Mouse (Mus musculus) liver, postnatal 0 days (tissue): ENCODE results near the gene Wrb. TPM values are rescaled to one million over a fixed set of nuclear protein-coding genes. Genes with fewer than 3 reads are reported as not detected.

Source experiments
- ATAC-seq: fragments of 200-750 bp; cut with Nextera tagmentation; 2 replicates; pipeline ENCODE4 v1.8.0; 2017; ENCODE audit warnings: mild to moderate bottlenecking, moderate library complexity
- DNase-seq: peaks from one replicate; pipeline ENCODE4 v3.0.0-alpha.2; 2016
- H3K27ac ChIP-seq: fragments of 300-500 bp; sonication (generic); 2 replicates; pipeline ENCODE4 v1.5.1; 2014; ENCODE audit warnings: antibody characterized with exemption, moderate library complexity, mild to moderate bottlenecking, low read depth
- H3K27me3 ChIP-seq: fragments of 300-500 bp; sonication (generic); 2 replicates; pipeline ENCODE4 v1.6.1; 2014; ENCODE audit warnings: low read length, control low read depth, mixed read lengths; ENCODE audit not compliant: insufficient read depth
- H3K36me3 ChIP-seq: fragments of 300-500 bp; sonication (generic); replicated peaks from 2 replicates; pipeline ENCODE4 v1.6.1; 2014; ENCODE audit warnings: mild to moderate bottlenecking, control low read depth, low read length, moderate library complexity, mixed read lengths; ENCODE audit not compliant: insufficient read depth
- H3K4me1 ChIP-seq: fragments of 300-500 bp; sonication (generic); 2 replicates; pipeline ENCODE4 v1.6.1; 2014; ENCODE audit warnings: antibody characterized with exemption, mild to moderate bottlenecking, control low read depth; ENCODE audit not compliant: insufficient read depth
- H3K4me2 ChIP-seq: fragments of 300-500 bp; sonication (generic); 2 replicates; pipeline ENCODE4 v1.6.1; 2014; ENCODE audit warnings: low read depth, mild to moderate bottlenecking, low read length, moderate library complexity, mixed read lengths
- H3K4me3 ChIP-seq: fragments of 300-500 bp; sonication (generic); 2 replicates; pipeline ENCODE4 v1.5.1; 2014; ENCODE audit warnings: low read depth, low read length
- H3K9ac ChIP-seq: fragments of 300-500 bp; sonication (generic); replicated peaks from 2 replicates; pipeline ENCODE4 v1.6.1; 2014; ENCODE audit warnings: mild to moderate bottlenecking, moderate library complexity
- H3K9me3 ChIP-seq: fragments of 300-500 bp; sonication (generic); 2 replicates; pipeline ENCODE4 v1.6.1; 2016; ENCODE audit warnings: mild to moderate bottlenecking, control low read depth, low read length, mixed read lengths
- CTCF ChIP-seq: sonication (generic); IDR thresholded peaks from 2 replicates; pipeline ENCODE4 v1.5.1; 2016; ENCODE audit warnings: antibody characterized with exemption, low read depth
- EP300 ChIP-seq: IDR thresholded peaks from 2 replicates; pipeline ENCODE4 v1.6.1; 2016; ENCODE audit warnings: antibody characterized with exemption, low read depth, mild to moderate bottlenecking
- WGBS: fragments of 180-500 bp; shearing (Covaris S2); extraction: QIAGEN DNeasy Blood & Tissue Kit; methylation state at CpG from one replicate; pipeline ENCODE4 v1.1.7; 2014; ENCODE audit not compliant: insufficient replicate concordance; 5-methylcytosine and 5-hydroxymethylcytosine counted together
- polyA plus RNA-seq: library from polyadenylated mRNA; unstranded; fragments of >200 nt; fragmentation: Nextera tagmentation; extraction: Ambion mirVana; gene quantifications from 2 replicates; pipeline ENCODE4 v1.2.1, GENCODE M21; 2015

Gene Wrb
- polyA plus RNA-seq, 1 experiment from 2014 or later: 6.1 TPM

DNA sequence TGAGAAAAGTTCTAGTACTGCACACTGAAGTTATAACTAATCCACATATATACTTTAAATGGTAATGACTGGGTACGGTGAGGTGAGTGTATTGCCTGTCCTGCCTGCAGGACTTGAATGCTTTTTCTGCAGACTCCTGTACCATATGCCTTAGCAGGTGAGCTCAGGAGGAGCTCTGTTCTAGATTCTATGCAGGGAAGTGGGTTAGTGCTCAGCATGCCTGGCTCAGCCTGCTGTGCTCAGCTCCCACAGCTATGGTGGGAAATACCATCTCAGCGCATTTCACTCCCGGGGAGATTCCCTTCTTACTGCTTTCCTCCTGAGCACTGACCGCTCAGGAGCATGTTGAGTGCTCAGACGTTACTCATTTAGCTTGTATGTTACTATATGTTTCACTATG, 42.4 kb downstream of the Wrb start:
- H3K4me2 ChIP-seq: no peak overlapping the region
- no peaks in the 10 kb centered on the region for H3K9me3 ChIP-seq
- ATAC-seq (no peak), DNase-seq (no peak)
- H3K27ac ChIP-seq: no peak overlapping the region
- peaks cover 15% of the 10 kb centered on the region for H3K27me3 ChIP-seq
- H3K4me3 ChIP-seq: no peak overlapping the region
- TF ChIP-seq EP300 (no peak), CTCF (no peak)
- WGBS: 79% methylated on average over 5 of the region's 5 CpGs
- H3K36me3 ChIP-seq: no peaks in the 10 kb centered on the region
- no peak overlapping the region for H3K9ac ChIP-seq
- peaks cover 7% of the 10 kb centered on the region; the same call in 1 of the 2 replicates for H3K4me1 ChIP-seq

DNA sequence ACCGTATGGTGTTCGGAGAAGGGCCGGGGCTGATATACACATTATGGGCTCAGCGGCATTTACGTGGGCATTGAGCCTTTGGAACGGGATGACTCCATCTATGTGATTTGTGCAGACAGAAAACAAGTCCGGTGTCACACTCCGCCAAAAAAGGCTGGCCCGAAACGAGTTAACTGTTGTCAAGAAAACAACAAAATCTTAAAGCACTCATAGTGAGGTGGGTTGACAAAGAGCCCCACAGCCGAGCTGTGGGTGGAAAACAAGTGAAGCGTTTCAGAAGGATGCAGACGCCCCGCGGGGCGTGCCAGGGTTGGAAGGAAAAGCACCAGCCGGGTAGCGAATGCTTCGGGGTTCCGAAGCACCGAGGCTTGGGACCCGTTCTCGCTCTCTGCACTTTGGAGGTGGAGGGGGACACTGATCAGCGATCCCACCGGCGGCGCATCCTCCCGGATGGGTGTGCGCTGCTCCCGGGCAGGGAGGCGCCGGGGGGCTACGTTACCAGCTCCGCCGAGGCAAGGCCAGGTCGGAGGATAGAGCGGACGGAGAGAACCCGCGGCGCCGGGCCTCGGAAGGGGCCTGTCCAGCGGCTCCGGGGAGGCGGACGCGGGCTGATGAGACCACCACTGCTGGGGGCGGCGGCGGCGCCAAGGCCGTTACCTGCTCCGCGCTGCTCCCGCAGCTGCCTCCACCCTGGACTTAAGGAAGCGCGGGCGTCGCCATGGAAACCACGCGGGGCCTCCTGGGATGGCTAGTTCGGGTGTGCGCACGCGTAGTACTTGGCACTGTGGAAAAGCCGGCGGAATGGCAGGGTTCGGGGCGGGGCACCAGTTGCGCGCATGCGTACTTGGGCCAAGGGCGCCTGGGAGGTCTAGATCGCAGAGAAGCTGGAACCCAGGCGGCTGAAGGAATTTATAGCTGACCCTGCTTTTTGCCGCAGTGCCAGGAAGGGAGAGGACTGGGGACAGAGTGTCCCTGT, 46.6 kb downstream of the Wrb start, which contains the start of gene Lca5l:
Gene Lca5l (minus strand): TSS at position 741 of the 976 bp plus-strand sequence.
- Histone ChIP-seq H3K27me3 (peaks cover 15% of the 10 kb centered on the region), H3K36me3 (no peaks in the 10 kb centered on the region), H3K27ac (no peak within 1 kb of the TSS), H3K4me2 (peak within 1 kb of the TSS; percentile 99), H3K4me1 (peaks cover 7% of the 10 kb centered on the region; the same call in 1 of the 2 replicates), H3K9me3 (no peaks in the 10 kb centered on the region), H3K9ac (peak within 1 kb of the TSS; percentile 67), H3K4me3 (peak within 1 kb of the TSS; percentile 79)
- DNase-seq (peak; percentile 97), ATAC-seq (peak; percentile 97)
- no peak for TF ChIP-seq CTCF
- whole genome bisulfite sequencing: 2% methylated on average over 76 of the region's 77 CpGs

DNA sequence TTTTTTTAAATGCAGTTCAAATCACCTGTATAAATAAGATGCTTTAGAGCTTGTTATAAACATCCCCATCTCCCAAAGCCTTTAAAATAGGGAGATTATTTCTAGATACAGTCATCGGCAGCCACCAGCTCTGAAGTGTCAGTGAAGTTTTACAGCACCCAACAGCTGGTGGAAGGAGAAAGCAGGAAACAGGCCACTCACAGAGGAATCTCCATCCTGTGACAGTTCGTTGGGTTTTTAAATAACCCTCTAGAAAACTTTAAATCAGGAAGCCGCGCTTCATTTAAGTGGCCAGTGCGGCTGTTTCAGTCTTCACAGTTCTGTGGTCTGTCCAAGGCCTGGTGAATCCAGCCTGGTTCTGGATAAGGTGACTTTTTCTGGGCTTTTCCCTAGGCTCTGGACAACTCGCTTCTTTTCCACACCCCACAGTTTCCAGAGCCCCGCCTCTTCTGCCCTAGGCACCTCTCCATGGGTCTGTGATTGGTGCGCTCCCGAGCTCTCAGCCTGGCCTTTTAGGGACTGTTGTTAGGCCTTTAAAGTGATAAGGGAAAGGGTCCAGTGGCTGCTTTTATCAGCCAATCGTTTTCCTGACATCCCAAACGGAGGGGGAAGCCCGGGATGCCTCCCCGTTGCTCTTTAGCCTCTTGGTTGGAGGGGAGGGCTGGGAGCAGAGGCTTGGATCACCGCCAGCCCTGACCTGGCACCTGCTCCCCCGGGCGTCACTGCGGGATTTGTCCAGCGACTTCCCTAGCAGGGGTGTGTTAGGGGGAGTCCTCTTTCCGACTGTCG, 54.9 kb downstream of the Wrb start, which contains the start of gene Sh3bgr:
Gene Sh3bgr (plus strand): TSS at position 538 of the 789 bp plus-strand sequence.
- H3K4me2 ChIP-seq: peak within 1 kb of the TSS; percentile 64
- DNase-seq (peak; percentile 61), ATAC-seq (peak; percentile 93)
- 9% methylated on average over 20 of the region's 20 CpGs for WGBS
- 0 out of 2 replicates have a peak within 1 kb of the TSS, but pooled peaks have one; percentile 9 for H3K9ac ChIP-seq
- no peak for TF ChIP-seq EP300
- TF ChIP-seq CTCF: no peak
- H3K4me3 ChIP-seq: peak within 1 kb of the TSS; percentile 35
- H3K9me3 ChIP-seq: no peaks in the 10 kb centered on the region
- H3K27ac ChIP-seq: no peak within 1 kb of the TSS
- H3K27me3 ChIP-seq: no peaks in the 10 kb centered on the region
- no peaks in the 10 kb centered on the region for H3K36me3 ChIP-seq
- H3K4me1 ChIP-seq: peaks cover 8% of the 10 kb centered on the region; the same call in 1 of the 2 replicates

GRCm38 (mm10) chr16:96200702-96201028, 55.5 kb downstream of the Wrb start:
- H3K9ac ChIP-seq: no peak overlapping the region
- no peaks in the 10 kb centered on the region for H3K9me3 ChIP-seq
- peak overlapping the region; percentile 64 for H3K4me2 ChIP-seq
- 59% methylated on average over 9 of the region's 9 CpGs for WGBS
- ATAC-seq (no peak), DNase-seq (no peak)
- TF ChIP-seq CTCF (no peak), EP300 (no peak)
- H3K4me3 ChIP-seq: peak overlapping the region; percentile 35; the same call in 1 of the 2 replicates
- no peaks in the 10 kb centered on the region for H3K36me3 ChIP-seq
- no peak overlapping the region for H3K27ac ChIP-seq
- peaks cover 8% of the 10 kb centered on the region; the same call in 1 of the 2 replicates for H3K4me1 ChIP-seq
- no peaks in the 10 kb centered on the region for H3K27me3 ChIP-seq

DNA sequence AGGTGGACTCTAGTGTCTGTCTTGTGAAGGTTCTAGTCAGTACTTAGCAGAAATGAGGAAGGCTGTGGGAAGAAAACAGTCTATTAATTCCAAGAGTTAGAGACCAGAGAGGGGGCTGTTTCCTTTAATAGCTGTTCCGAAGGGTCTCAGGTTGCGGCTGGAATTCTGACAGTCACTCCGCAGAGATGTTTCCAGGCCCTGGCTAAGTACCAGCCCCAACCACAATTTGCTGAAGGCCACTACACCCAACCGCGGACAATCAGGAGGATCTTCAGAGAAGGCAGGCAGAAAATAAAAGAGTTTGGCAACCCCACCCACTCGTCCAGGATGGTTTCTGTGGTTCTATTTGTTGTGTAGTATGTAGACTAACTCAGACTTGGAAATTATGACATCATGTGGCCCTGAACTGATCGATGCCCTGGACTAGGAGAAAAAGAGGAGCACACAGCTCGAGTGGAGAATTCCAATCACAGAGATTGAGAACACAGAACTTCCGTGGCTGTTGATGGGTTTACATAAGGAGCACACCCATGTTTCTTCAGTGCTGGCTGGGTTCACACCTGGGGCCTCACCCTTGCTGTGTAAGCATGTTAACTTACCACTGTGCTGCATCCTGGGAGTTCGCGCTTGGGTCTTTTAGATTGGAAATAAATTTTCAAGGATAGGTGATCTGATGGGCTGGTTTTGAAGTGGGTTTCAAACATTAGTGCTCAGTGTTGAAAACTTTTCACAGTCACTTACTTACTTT, 56.5 kb downstream of the Wrb start:
- Histone ChIP-seq H3K9me3 (no peaks in the 10 kb centered on the region), H3K9ac (no peak overlapping the region), H3K4me3 (no peak overlapping the region), H3K36me3 (no peaks in the 10 kb centered on the region), H3K27me3 (no peaks in the 10 kb centered on the region), H3K4me2 (no peak overlapping the region), H3K4me1 (peaks cover 8% of the 10 kb centered on the region; the same call in 1 of the 2 replicates), H3K27ac (no peak overlapping the region)
- DNase-seq (no peak), ATAC-seq (no peak)
- TF ChIP-seq CTCF: no peak
- no peak for TF ChIP-seq EP300
- 71% methylated on average over 11 of the region's 11 CpGs for WGBS

Other genes with a start within 250 kb of the Wrb start
- gene Psmg1, start 154.4 kb upstream of the Wrb start, polyA plus RNA-seq: 44.1 and 44.9 TPM in 2 replicates
- 12.3 and 12.8 TPM in 2 replicates for gene Brwd1, start 62.9 kb upstream of the Wrb start, polyA plus RNA-seq
- gene Hmgn1, start 17.7 kb upstream of the Wrb start, polyA plus RNA-seq: 109 and 113 TPM in 2 replicates
- 0.06 and 0.07 TPM in 2 replicates for gene Lca5l, start 46.9 kb downstream of the Wrb start, polyA plus RNA-seq
- 1.9 TPM in 1 of 2 replicates, not detected in the other for gene Sh3bgr, start 55.0 kb downstream of the Wrb start, polyA plus RNA-seq
- gene B3galt5, start 90.4 kb downstream of the Wrb start, polyA plus RNA-seq: 0.02 TPM in 1 of 2 replicates, not detected in the other